Mouse (Mus musculus) heart, embryonic 14.5 days (tissue): ENCODE data around the gene Kcnn3. TPM values are rescaled to one million over a fixed set of nuclear protein-coding genes. Genes with fewer than 3 reads are reported as not detected.

ENCODE experiments used
- ATAC-seq: fragments of 200-750 bp; cut with Nextera tagmentation; 2 replicates; pipeline ENCODE4 v1.8.0; 2017; ENCODE audit warnings: low read depth, moderate TSS enrichment; ENCODE audit not compliant: insufficient number of reproducible peaks, insufficient read depth, low FRiP score
- H3K27ac ChIP-seq, 2 experiments: fragments of 200-500 bp in 1 of 2; fragments of 300-500 bp in 1 of 2; sonication (generic) in 1 of 2; replicated peaks in 1 of 2; 2 replicates each; pipeline ENCODE4 v1.5.1; 2012 to 2014; ENCODE audit warnings: low read depth in 2 of 2, low read length in 2 of 2, control low read depth in 1 of 2, mild to moderate bottlenecking in 1 of 2, mixed read lengths in 1 of 2; ENCODE audit not compliant: control insufficient read depth in 1 of 2, insufficient read depth in 1 of 2
- H3K27me3 ChIP-seq: fragments of 300-500 bp; sonication (generic); 2 replicates; pipeline ENCODE4 v1.6.1; 2014; ENCODE audit warnings: mild to moderate bottlenecking, low read length, control low read depth; ENCODE audit not compliant: control insufficient read depth, insufficient read depth
- H3K36me3 ChIP-seq: fragments of 300-500 bp; sonication (generic); 2 replicates; pipeline ENCODE4 v1.6.1; 2014; ENCODE audit warnings: mild to moderate bottlenecking, control low read depth, low read length, mixed read lengths; ENCODE audit not compliant: control insufficient read depth, insufficient read depth
- H3K4me1 ChIP-seq, 2 experiments: fragments of 200-500 bp in 1 of 2; fragments of 300-500 bp in 1 of 2; sonication (generic) in 1 of 2; 2 replicates each; pipeline ENCODE4 v1.6.1; 2012 to 2014; ENCODE audit warnings: low read length in 2 of 2, control low read depth in 1 of 2, mixed read lengths in 1 of 2; ENCODE audit not compliant: control insufficient read depth in 2 of 2, insufficient read depth in 2 of 2
- H3K4me2 ChIP-seq: fragments of 300-500 bp; sonication (generic); 2 replicates; pipeline ENCODE4 v1.6.1; 2014; ENCODE audit warnings: mild to moderate bottlenecking, low read length
- H3K4me3 ChIP-seq, 2 experiments: fragments of 200-500 bp in 1 of 2; fragments of 300-500 bp in 1 of 2; sonication (generic) in 1 of 2; 2 replicates each; pipeline ENCODE4 v1.5.1; 2012 to 2014; ENCODE audit warnings: low read length in 2 of 2, mild to moderate bottlenecking in 2 of 2, control low read depth in 1 of 2, low read depth in 1 of 2, moderate library complexity in 1 of 2; ENCODE audit not compliant: control insufficient read depth in 1 of 2, insufficient read depth in 1 of 2
- H3K9ac ChIP-seq: fragments of 300-500 bp; sonication (generic); 2 replicates; pipeline ENCODE4 v1.6.1; 2014; ENCODE audit warnings: mild to moderate bottlenecking, low read length
- H3K9me3 ChIP-seq: fragments of 300-500 bp; sonication (generic); 2 replicates; pipeline ENCODE4 v1.6.1; 2016; ENCODE audit warnings: low read length, control low read depth; ENCODE audit not compliant: control insufficient read depth
- WGBS: fragments of 180-500 bp; shearing (Covaris S2); extraction: QIAGEN DNeasy Blood & Tissue Kit; methylation state at CpG from one replicate; pipeline ENCODE4 v1.1.7; 2014; 5-methylcytosine and 5-hydroxymethylcytosine counted together
- polyA plus RNA-seq: library from polyadenylated mRNA; unstranded; fragments of >200 nt; fragmentation: Nextera tagmentation; extraction: Ambion mirVana; gene quantifications from 2 replicates; pipeline ENCODE4 v1.2.1, GENCODE M21; 2014

Gene Kcnn3
- polyA plus RNA-seq, 1 experiment from 2014 or later, result 3.1 TPM

DNA sequence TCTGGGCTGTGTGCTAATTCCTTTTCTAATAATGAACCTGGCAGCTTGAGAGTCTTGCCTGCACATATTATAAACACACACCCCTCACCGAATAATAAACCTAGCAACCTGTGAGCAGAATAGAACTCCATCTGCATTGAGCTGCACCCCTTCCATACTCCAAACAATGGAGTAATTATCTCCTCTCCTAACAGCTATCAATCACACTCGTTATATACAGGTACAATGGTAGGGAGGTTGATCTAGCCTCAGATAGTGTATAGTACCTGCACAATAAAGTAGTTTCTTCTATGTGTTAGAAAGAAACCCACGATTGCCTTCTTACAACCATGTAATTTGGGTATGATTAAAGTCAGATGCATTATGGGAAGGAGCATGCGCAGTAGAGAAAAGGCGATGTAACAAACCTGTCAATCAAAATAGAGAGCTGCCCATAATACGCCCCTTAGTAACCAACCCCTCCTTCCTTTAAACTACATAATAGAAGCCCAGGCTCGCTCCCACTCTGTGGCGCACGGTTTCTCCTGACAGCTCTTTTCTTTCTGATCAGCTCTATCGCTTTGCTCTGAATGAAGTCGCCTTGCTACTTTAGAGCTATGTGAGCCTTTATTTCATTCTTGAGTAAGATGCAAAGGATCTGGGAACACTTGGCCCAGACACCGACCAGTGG lies 176.3 kb downstream of the Kcnn3 start:
- Histone ChIP-seq H3K36me3 (no peaks in the 10 kb centered on the region), H3K9me3 (no peaks in the 10 kb centered on the region), H3K4me2 (no peak overlapping the region), H3K9ac (no peak overlapping the region), H3K4me3 (no peak overlapping the region), H3K4me1 (no peaks in the 10 kb centered on the region), H3K27me3 (no peaks in the 10 kb centered on the region), H3K27ac (no peak overlapping the region)
- 83% methylated on average over 12 of the region's 12 CpGs for WGBS
- no peak for ATAC-seq

DNA sequence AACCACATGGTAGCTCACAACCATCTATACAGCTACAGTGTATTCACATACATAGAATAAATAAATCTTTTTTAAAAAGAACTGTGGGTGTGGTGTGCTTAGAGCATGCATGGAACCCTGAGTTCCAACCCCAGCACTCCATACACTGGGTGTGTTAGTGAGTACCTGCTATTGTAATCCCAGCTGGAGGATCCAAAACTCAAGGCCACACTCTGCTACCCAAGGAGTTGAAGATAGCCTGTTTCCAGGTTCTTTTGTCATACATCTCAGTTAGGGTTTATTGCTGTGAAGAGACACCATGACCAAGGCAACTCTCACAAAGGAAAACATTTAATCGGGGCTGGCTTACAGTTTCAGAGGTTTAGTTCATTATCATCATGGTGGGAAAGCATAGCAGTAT lies 179.0 kb downstream of the Kcnn3 start:
- Histone ChIP-seq H3K4me3 (no peak overlapping the region), H3K9ac (no peak overlapping the region), H3K27me3 (no peaks in the 10 kb centered on the region), H3K4me1 (no peaks in the 10 kb centered on the region), H3K4me2 (no peak overlapping the region), H3K9me3 (no peaks in the 10 kb centered on the region), H3K27ac (no peak overlapping the region), H3K36me3 (no peaks in the 10 kb centered on the region)
- no peak for ATAC-seq
- 87% methylated on average over 1 of the region's 1 CpGs for WGBS

- no peaks in the 10 kb centered on the region for H3K4me1 ChIP-seq
- H3K4me2 ChIP-seq, result no peak overlapping the region
- no peak overlapping the region for H3K4me3 ChIP-seq
- no peak overlapping the region for H3K9ac ChIP-seq
- H3K36me3 ChIP-seq, result no peaks in the 10 kb centered on the region
- no peak overlapping the region for H3K27ac ChIP-seq
- 0 out of 2 replicates have a peak, but pooled peaks cover 4% of the 10 kb centered on the region for H3K27me3 ChIP-seq
- no peak for ATAC-seq
- 81% methylated on average over 11 of the region's 11 CpGs for WGBS
- no peaks in the 10 kb centered on the region for H3K9me3 ChIP-seq
These were observed 180.5 kb downstream of the Kcnn3 start for GRCm38 (mm10) chr3:89700461-89700860.

GRCm38 (mm10) chr3:89703596-89703995 lies 183.6 kb downstream of the Kcnn3 start:
- Histone ChIP-seq H3K36me3 (no peaks in the 10 kb centered on the region), H3K9me3 (no peaks in the 10 kb centered on the region), H3K4me2 (no peak overlapping the region), H3K9ac (no peak overlapping the region), H3K4me3 (no peak overlapping the region), H3K27me3 (0 out of 2 replicates have a peak, but pooled peaks cover 4% of the 10 kb centered on the region), H3K4me1 (no peaks in the 10 kb centered on the region), H3K27ac (no peak overlapping the region)
- WGBS, result 35% methylated on average over 3 of the region's 3 CpGs
- no peak for ATAC-seq

DNA sequence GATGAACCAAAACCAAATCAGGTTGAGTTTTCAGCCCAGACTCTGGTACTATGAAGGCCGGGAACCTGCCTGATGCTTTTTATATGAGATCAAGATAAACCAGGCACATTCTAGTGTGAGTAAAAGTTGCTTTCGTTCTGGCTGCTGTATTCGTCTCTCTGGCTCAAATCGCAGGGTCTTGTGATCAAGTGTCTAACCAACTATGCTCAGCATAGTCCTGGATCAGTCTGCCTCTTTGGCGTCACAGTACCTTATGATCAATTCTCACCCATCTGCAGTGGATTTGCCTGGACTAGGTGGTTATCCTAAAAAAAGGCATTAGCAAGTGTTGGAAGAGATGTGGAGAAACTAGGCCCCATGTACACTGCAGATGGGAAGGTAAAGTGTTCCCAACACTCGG lies 184.1 kb downstream of the Kcnn3 start:
- Histone ChIP-seq H3K27ac (no peak overlapping the region), H3K36me3 (no peaks in the 10 kb centered on the region), H3K4me2 (no peak overlapping the region), H3K9me3 (no peaks in the 10 kb centered on the region), H3K9ac (no peak overlapping the region), H3K4me3 (no peak overlapping the region), H3K4me1 (no peaks in the 10 kb centered on the region), H3K27me3 (0 out of 2 replicates have a peak, but pooled peaks cover 4% of the 10 kb centered on the region)
- 72% methylated on average over 6 of the region's 6 CpGs for WGBS
- ATAC-seq, result no peak

GRCm38 (mm10) chr3:89714359-89715206 lies 194.6 kb downstream of the Kcnn3 start, which contains the start of gene Adar:
Adar (plus strand) TSS chr3:89715022.
- H3K36me3 ChIP-seq, result no peaks in the 10 kb centered on the region
- H3K4me2 ChIP-seq, result peak within 1 kb of the TSS; percentile 77
- H3K27me3 ChIP-seq, result no peaks in the 10 kb centered on the region
- 5% methylated on average over 28 of the region's 28 CpGs for WGBS
- H3K27ac ChIP-seq, result peak within 1 kb of the TSS; percentile 68 to 86
- peaks cover 2 to 13% of the 10 kb centered on the region in 2 experiments; a peak in 3 of 4 replicates for H3K4me1 ChIP-seq
- peak within 1 kb of the TSS; percentile 89 for H3K9ac ChIP-seq
- H3K4me3 ChIP-seq, result peak within 1 kb of the TSS; percentile 90 to 93
- H3K9me3 ChIP-seq, result no peaks in the 10 kb centered on the region
- peak; percentile 63 for ATAC-seq

DNA sequence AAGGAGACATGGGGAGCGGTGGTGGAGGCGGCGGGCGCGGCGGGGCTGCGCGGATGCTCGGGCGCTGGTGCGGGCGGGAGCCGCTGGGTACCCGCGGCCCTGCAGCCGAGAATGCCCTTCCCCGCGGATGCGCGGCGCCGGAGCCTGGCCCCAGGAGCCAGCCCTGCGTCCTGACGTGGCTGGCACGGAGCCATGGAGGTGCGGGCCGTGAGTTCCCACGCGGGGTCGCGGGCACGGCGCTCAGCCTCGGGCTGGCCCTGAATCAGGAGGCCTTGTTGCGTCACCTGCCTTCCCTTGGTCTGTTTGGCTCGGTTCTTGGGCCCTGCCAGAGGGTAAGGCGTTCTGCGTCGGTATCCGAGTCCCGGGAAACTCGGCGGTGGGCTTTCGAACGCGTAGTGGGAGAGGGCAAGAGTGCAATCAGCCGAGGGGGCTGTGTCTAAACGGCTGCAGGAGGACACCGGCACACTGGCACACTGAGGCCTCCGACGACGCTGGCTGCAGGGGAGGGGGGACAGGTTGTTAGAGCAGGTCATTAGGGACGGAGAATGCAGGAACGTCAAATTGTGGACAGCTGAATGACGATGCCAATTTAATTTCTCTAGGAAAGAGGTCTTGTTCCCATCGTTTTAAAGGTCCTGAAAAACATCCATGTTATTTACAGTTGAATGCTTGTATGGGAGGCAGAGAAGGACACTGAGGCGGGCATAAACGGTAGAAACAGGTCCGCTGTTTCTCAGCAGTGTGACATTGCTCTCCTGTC lies 195.4 kb downstream of the Kcnn3 start:
- under 1% methylated on average over 59 of the region's 59 CpGs for WGBS
- H3K4me1 ChIP-seq, result peaks cover 2 to 13% of the 10 kb centered on the region in 2 experiments; a peak in 3 of 4 replicates
- peak overlapping the region; percentile 90 to 93 for H3K4me3 ChIP-seq
- peak overlapping the region; percentile 77 for H3K4me2 ChIP-seq
- H3K36me3 ChIP-seq, result no peaks in the 10 kb centered on the region
- no peaks in the 10 kb centered on the region for H3K9me3 ChIP-seq
- peak overlapping the region; percentile 89 for H3K9ac ChIP-seq
- peak; percentile 29 for ATAC-seq
- H3K27me3 ChIP-seq, result no peaks in the 10 kb centered on the region
- H3K27ac ChIP-seq, result peak overlapping the region; percentile 68 to 86
